Mouse (Mus musculus) testis, adult 2 months (tissue): ENCODE results near the gene Fli1. TPM values are rescaled to one million over a fixed set of nuclear protein-coding genes. Genes with fewer than 3 reads are reported as not detected.

ENCODE experiments used
- H3K27ac ChIP-seq: fragments of 200-500 bp; 2 replicates; pipeline ENCODE4 v1.5.1; 2012; ENCODE audit warnings: low read depth, low read length; ENCODE audit not compliant: control insufficient read depth, insufficient read depth
- H3K27me3 ChIP-seq: fragments of 200-500 bp; 2 replicates; pipeline ENCODE4 v1.6.1; 2012; ENCODE audit warnings: mild to moderate bottlenecking, low read length, moderate library complexity; ENCODE audit not compliant: control insufficient read depth, insufficient read depth
- H3K36me3 ChIP-seq: fragments of 200-500 bp; 2 replicates; pipeline ENCODE4 v1.6.1; 2012; ENCODE audit warnings: mild to moderate bottlenecking, low read length; ENCODE audit not compliant: control insufficient read depth, insufficient read depth
- H3K4me1 ChIP-seq: fragments of 200-500 bp; 2 replicates; pipeline ENCODE4 v1.6.1; 2012; ENCODE audit warnings: low read length; ENCODE audit not compliant: control insufficient read depth, insufficient read depth
- H3K4me3 ChIP-seq: fragments of 200-500 bp; 2 replicates; pipeline ENCODE4 v1.5.1; 2012; ENCODE audit warnings: low read depth, mild to moderate bottlenecking, low read length, moderate library complexity, mixed read lengths; ENCODE audit not compliant: control insufficient read depth
- CTCF ChIP-seq: fragments of 200-500 bp; IDR thresholded peaks from 2 replicates; pipeline ENCODE4 v1.5.1; 2012; ENCODE audit warnings: low read depth, mild to moderate bottlenecking, inconsistent platforms, low read length, moderate library complexity; ENCODE audit not compliant: control insufficient read depth, insufficient read depth, insufficient replicate concordance
- POLR2A ChIP-seq: fragments of 200-500 bp; IDR thresholded peaks from 2 replicates; pipeline ENCODE4 v1.6.1; 2012; ENCODE audit warnings: low read depth, mild to moderate bottlenecking, inconsistent platforms, low read length, moderate library complexity; ENCODE audit not compliant: control insufficient read depth
- polyA plus RNA-seq: library from polyadenylated mRNA; depleted of rRNA; stranded (reverse); fragments of >200 nt; gene quantifications from 2 replicates; pipeline ENCODE4 v1.2.3, GENCODE M21; 2012

Fli1 gene
- polyA plus RNA-seq, 1 experiment, result 0.51 TPM

DNA sequence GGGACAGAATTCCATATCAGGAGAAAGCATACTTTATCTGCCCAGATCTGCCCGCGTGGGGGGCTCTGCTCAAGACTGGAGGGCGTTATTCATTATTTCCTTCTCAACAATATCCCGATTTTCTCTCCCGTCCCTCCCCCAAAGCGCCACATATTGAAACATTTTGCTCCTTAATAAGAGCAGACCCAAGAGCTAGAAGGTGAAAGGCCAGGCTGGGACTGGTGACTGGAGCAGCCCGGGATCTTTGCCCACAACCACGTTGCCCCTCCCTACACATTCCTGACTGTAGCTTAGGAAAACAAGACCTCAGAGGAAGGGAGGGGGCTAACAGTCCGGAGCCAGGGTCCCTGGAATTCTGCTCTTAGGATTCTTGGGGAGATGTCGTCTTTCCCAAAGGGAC, 7.9 kb upstream of the Fli1 start:
- Histone ChIP-seq H3K4me1 (no peaks in the 10 kb centered on the region), H3K27me3 (no peaks in the 10 kb centered on the region; the same call in 1 of the 2 replicates), H3K4me3 (no peak overlapping the region), H3K27ac (no peak overlapping the region), H3K36me3 (no peaks in the 10 kb centered on the region)
- TF ChIP-seq POLR2A (no peak), CTCF (no peak)

DNA sequence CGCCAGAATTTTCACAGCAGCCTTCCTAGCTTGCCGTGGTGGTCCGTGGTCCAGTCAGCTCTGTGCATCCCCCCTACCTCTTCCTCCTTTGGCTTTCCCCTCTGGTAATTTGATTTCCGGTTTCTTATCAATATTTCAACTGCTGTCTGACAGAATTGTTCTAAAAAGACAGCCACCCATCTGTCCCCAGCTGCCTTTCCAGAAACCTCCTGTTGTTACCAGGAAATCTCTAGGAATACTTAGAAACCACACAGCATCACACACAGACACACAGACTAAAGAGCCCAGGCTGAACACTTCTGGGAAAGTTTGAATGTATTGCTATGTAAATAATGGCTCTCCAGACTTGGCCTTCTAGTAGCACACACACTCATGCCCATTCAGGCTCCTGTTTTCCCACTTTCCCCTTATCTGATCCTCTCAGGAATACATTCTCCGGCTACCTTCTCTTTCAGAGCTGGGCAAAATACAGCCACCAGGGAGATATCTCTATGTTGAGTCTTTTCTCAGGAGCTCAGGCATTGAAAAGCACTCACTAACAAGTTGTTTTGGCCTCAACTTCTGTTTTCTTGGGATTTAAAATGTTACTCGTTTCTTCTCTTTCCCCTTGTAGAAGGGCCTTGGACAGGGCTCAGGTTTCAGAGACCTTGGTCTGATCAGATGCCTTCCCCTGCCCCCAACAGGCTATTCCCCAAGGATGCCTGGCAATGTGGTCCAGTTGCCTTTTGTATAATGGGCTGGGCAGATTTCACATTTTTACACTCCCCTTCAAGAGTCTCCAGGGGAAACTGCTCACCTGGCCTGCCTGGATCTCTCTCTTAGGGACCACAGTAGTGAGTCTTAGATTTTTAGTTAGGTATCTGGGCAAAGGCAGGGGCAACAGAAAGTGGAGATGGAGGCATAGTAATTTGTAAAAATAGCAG, 7.1 kb upstream of the Fli1 start:
- Histone ChIP-seq H3K27ac (no peak overlapping the region), H3K4me1 (peaks cover 4% of the 10 kb centered on the region), H3K27me3 (peaks cover 2% of the 10 kb centered on the region), H3K36me3 (no peaks in the 10 kb centered on the region), H3K4me3 (no peak overlapping the region)
- no peak for TF ChIP-seq CTCF
- TF ChIP-seq POLR2A, result no peak

DNA sequence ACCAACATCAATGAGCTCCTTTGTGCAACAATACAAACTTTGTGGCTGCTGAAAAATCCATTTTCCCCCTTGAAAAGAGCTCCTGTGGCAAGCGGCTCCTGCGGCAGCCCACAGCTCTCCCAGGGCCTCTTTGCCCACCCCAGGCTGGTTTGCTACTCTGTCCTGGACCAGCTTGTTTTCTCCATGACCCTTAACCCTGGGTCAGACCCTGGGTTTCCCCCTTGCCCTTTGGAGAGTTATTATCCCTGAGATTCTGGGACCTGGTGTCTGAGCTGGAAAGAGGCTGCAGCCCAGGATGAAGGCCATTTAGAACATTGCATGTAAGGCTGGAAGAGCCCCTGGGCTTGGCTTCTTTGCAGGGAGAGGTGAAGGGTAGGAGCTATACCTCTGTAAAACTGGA, 4.1 kb upstream of the Fli1 start:
- Histone ChIP-seq H3K27me3 (peaks cover 2% of the 10 kb centered on the region), H3K4me3 (no peak overlapping the region), H3K27ac (no peak overlapping the region), H3K36me3 (no peaks in the 10 kb centered on the region), H3K4me1 (peaks cover 5% of the 10 kb centered on the region)
- no peak for TF ChIP-seq CTCF
- no peak for TF ChIP-seq POLR2A

DNA sequence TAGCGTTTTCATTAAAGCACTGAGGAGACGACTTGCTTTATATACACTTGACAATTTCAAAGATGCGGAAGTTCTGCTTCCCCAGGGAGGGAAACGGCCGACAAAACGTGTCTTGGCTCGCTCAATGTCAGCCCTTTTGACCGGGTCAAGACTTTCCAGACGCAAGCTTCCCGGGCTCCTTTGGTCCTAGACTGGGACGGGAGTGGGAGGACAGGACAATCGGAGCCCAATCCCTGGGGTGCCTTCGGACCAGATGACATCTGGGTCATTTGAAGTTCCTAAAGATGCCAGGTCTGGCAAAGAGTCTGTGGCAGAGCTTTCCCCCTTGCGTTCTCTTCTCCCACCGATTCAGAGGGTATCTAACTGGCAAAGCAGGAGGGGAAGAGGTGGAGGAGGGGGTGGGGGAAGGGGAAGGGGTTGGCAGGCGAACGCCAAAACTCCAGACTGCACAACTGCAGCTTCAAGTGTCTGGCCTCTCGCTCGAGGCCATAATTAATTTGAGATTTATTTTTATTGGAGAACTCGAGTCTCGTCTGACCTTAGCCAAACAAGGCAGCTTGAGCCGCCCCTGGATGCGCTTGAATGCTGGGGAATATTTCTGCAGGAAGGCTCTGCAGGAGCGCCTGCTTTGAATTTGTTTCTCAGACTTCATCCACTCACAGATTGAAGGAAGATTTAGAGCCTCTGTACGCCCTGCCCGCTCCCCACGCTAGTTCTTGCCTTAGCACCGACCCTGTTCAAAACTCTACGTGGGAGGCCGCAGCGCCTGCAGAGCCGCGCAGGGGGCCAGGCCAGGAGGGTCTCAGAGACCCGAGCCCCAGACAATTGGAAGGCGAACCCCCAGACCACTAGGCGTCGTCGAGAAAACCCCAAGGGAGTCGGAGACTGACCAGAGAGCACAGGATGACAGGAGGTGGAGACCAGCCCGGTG, 2.3 kb upstream of the Fli1 start:
- no peak overlapping the region for H3K4me3 ChIP-seq
- H3K27me3 ChIP-seq, result peaks cover 5% of the 10 kb centered on the region
- H3K27ac ChIP-seq, result no peak overlapping the region
- H3K36me3 ChIP-seq, result no peaks in the 10 kb centered on the region
- TF ChIP-seq POLR2A (no peak), CTCF (no peak)
- peaks cover 12% of the 10 kb centered on the region for H3K4me1 ChIP-seq

DNA sequence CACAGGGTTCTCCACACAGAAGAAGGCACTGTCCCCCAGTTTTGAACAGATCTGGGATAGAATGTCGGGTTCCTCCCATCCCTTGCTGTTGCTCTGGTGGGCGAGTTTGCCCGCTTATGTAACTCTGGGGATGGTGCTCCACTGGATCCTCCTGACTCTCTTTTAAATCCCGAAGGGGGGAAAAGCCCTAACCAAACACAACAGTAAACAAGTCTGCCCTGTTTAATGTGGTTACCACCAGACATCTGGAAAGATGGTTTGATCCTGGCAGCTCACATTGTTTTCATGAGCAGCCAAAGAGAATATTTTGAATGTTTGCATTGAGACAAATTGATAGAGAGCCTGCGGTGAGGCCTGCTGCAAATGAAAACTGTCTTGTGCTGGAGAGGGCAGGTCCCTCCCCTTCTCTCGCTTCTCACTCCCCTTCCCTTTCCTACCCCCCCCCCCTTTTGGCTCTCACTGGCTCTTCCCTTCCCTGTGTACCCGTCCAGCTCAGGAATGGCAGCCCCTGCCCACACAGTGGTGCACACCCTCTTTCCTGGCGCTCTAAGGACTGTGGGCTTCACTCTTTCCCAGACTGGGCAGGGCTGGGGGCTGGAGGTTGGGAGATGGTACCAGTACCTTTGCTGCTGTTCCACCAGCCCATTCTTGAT, 1.4 kb upstream of the Fli1 start:
- TF ChIP-seq CTCF (no peak), POLR2A (no peak)
- no peak overlapping the region for H3K27ac ChIP-seq
- H3K4me1 ChIP-seq, result peaks cover 12% of the 10 kb centered on the region
- H3K36me3 ChIP-seq, result no peaks in the 10 kb centered on the region
- H3K4me3 ChIP-seq, result no peak overlapping the region
- peaks cover 5% of the 10 kb centered on the region for H3K27me3 ChIP-seq

DNA sequence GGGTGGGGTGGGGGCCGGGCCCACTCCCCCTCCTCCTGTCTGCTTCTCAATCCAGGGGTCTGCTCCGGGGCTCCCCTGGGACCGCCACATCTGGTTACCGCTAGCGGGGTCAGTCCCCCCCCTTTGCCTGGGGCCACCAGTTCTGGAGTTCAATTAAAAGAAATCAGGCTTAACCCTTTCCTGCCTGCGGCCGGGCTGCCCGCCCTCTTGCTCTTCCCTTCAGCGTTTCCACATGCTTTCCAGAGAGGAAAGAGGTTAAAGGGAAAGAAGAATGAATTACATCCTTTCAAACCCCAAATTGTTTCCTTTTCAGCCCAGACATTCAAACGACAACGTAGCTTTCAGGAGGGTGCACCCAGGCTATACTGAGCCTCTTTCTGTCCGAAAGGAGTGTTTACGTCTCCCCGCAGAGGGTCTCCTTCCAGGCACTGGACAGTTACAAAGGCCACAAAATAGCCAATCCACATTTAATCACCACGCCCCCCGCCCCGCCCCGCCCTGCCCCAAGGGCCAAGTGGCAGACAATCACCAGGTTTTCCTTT, 450 bp upstream of the Fli1 start:
- Histone ChIP-seq H3K4me1 (peaks cover 12% of the 10 kb centered on the region), H3K36me3 (no peaks in the 10 kb centered on the region), H3K27ac (no peak overlapping the region), H3K27me3 (peaks cover 5% of the 10 kb centered on the region), H3K4me3 (no peak overlapping the region)
- no peak for TF ChIP-seq POLR2A
- no peak for TF ChIP-seq CTCF
